Mouse (Mus musculus) liver, postnatal 0 days (tissue): ENCODE measurements around the gene Palld.

Source experiments
- CTCF ChIP-seq: sonication (generic); IDR thresholded peaks from 2 replicates; pipeline ENCODE4 v1.5.1; 2016; ENCODE audit warnings: antibody characterized with exemption, low read depth
- EP300 ChIP-seq: IDR thresholded peaks from 2 replicates; pipeline ENCODE4 v1.6.1; 2016; ENCODE audit warnings: antibody characterized with exemption, low read depth, mild to moderate bottlenecking

- TF ChIP-seq CTCF (no peak), EP300 (no peak)
Observed at GRCm38 (mm10) chr8:61558051-61558846, 344.2 kb downstream of the Palld start.
